Mouse (Mus musculus): ENCODE measurements at regions not wholly inside any gene's neighbourhood (a gene's known extent, or its start where the extent isn't known, plus 50 kb on each side); places are given as distances from the start of the nearest gene placed in this dataset.

DNA sequence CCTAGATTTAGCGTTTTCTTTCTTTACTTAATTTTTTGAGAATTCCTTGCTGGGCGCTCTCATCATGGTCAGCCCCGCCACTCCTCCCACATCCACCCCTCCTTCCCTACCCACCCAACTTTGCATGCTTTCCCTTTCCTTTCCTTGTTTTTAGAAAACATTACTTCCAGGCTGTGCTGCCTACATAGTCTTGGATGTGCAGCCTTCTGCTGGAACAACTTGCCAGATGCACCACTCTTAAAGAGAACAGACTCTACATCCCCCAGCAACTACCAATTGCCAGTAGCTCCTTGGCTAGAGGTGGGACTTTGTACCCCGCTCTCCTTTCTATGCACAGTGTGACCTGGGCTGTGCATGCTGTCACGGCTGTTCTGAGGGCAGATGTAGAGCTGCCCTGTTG is 108.0 kb upstream of the Fndc3a start:
- TF ChIP-seq EP300 (IDR thresholded peaks at IDR 0.05) (no peak), CTCF (IDR thresholded peaks at IDR 0.05) (no peak)
